Mouse (Mus musculus) myocyte (in vitro differentiated cells): ENCODE measurements around the gene Ciz1. TPM values are rescaled to one million over a fixed set of nuclear protein-coding genes. Genes with fewer than 3 reads are reported as not detected.

Experiments
- H3K27me3 ChIP-seq: one replicate; pipeline ENCODE4 v1.6.1; 2011; ENCODE audit not compliant: control insufficient read depth, insufficient read depth, insufficient read length
- H3K36me3 ChIP-seq: one replicate; pipeline ENCODE4 v1.6.1; 2011; ENCODE audit not compliant: control insufficient read depth, insufficient read depth
- H3K4me2 ChIP-seq: one replicate; pipeline ENCODE4 v1.6.1; 2011; ENCODE audit warnings: low read depth, control low read depth
- H3K4me3 ChIP-seq: one replicate; pipeline ENCODE4 v1.5.1; 2011; ENCODE audit warnings: mild to moderate bottlenecking, control low read depth, moderate library complexity
- H3K79me2 ChIP-seq: one replicate; pipeline ENCODE4 v1.6.1; 2011; ENCODE audit not compliant: control insufficient read depth, insufficient read depth
- H3ac ChIP-seq: one replicate; pipeline ENCODE4 v1.6.1; 2011; ENCODE audit not compliant: control insufficient read depth, insufficient read length
- CEBPB ChIP-seq: IDR thresholded peaks from 2 replicates; pipeline ENCODE4 v1.6.1; 2011; ENCODE audit warnings: mild to moderate bottlenecking, moderate library complexity; ENCODE audit not compliant: poor library complexity, insufficient read depth, severe bottlenecking
- E2F4 ChIP-seq: IDR thresholded peaks from one replicate; pipeline ENCODE4 v1.6.1; 2011; ENCODE audit warnings: mild to moderate bottlenecking, control low read depth, moderate library complexity; ENCODE audit not compliant: insufficient read depth
- MAX ChIP-seq: IDR thresholded peaks from one replicate; pipeline ENCODE4 v1.6.1; 2011; ENCODE audit warnings: low read depth, mild to moderate bottlenecking, control low read depth
- MYOD1 ChIP-seq, 3 experiments: IDR thresholded peaks; one replicate each; pipeline ENCODE4 v1.6.1; 2011; ENCODE audit warnings: control low read depth in 2 of 3, low read depth in 2 of 3, mild to moderate bottlenecking in 2 of 3, moderate library complexity in 1 of 3; ENCODE audit not compliant: insufficient read length in 2 of 3, control insufficient read depth in 1 of 3
- MYOG ChIP-seq, 3 experiments: IDR thresholded peaks; one replicate each; pipeline ENCODE4 v1.6.1; 2011; ENCODE audit warnings: control low read depth in 2 of 3, low read depth in 2 of 3, mild to moderate bottlenecking in 2 of 3; ENCODE audit not compliant: insufficient read length in 2 of 3, control insufficient read depth in 1 of 3, insufficient read depth in 1 of 3
- POLR2A ChIP-seq: IDR thresholded peaks from one replicate; pipeline ENCODE4 v1.6.1; 2011; ENCODE audit warnings: low read depth, mild to moderate bottlenecking, control low read depth, moderate library complexity; ENCODE audit not compliant: insufficient read length
- POLR2AphosphoS2 ChIP-seq: IDR thresholded peaks from one replicate; pipeline ENCODE4 v1.6.1; 2011; ENCODE audit warnings: low read depth, control low read depth; ENCODE audit not compliant: insufficient read length
- REST ChIP-seq: IDR thresholded peaks from one replicate; pipeline ENCODE4 v1.6.1; 2011; ENCODE audit warnings: mild to moderate bottlenecking, control low read depth, moderate library complexity; ENCODE audit not compliant: insufficient read depth, insufficient read length
- SRF ChIP-seq: IDR thresholded peaks from one replicate; pipeline ENCODE4 v1.6.1; 2011; ENCODE audit warnings: low read depth; ENCODE audit not compliant: control insufficient read depth, insufficient read length
- TCF12 ChIP-seq: IDR thresholded peaks from one replicate; pipeline ENCODE4 v1.6.1; 2011; ENCODE audit warnings: mild to moderate bottlenecking, control low read depth; ENCODE audit not compliant: poor library complexity, insufficient read depth, severe bottlenecking
- TCF3 ChIP-seq: IDR thresholded peaks from one replicate; pipeline ENCODE4 v1.6.1; 2011; ENCODE audit warnings: low read depth, control low read depth; ENCODE audit not compliant: insufficient read length
- USF1 ChIP-seq: IDR thresholded peaks from one replicate; pipeline ENCODE4 v1.6.1; 2011; ENCODE audit warnings: low read depth, mild to moderate bottlenecking, control low read depth, moderate library complexity
- polyA plus RNA-seq: library from polyadenylated mRNA; unstranded; fragments of >200 nt; fragmentation: generic; extraction: Trizol; gene quantifications from one replicate; pipeline ENCODE4 v1.2.1, GENCODE M21; 2012; ENCODE audit warnings: missing spikeins

Ciz1 gene
- polyA plus RNA-seq, 1 experiment = 54.2 TPM

DNA sequence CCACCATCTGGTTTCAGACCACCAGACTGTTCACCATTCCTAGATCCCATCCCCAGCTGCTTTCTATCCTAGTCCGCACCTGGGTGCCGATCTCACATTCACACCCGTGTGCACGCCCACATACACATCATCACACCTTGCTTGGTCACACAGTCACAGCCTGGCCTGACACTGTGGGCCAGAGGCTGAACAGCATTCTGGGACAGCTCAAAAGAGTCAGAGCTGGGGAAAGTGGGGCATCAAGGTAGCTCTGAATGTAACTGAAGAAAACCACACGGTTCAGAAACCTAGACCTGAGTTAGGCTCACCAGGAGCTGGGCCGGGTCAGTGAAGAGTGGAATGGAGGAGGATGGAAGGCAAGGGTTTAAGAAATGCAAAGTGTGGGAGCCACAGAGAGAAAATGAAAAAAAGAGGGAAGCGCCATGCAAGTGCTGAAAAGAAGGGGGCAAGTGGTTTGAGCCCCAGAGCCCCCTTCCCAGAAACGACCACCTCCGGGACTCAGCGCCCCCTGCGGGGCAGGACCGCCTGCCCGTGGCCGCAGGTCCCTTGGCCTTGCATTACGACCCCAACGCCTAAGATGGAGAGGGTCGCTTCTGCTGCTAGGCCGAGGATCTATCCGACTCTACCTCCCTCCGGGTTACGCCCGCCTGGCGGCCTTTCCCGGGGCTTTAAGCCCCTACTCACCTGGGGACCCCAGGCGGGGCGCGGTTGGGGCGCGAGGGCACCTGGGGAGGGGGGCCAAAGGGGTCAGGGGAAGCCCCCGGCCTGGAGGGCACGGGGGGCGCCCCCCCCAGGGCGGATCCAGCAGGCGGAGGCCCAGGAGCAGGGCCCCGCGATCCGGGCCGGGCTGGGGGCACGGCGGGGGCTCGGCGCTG lies 40.4 kb upstream of the Ciz1 start:
- no peaks in the 10 kb centered on the region for H3K27me3 ChIP-seq
- H3ac ChIP-seq = no peak overlapping the region
- H3K4me3 ChIP-seq = no peak overlapping the region
- H3K4me2 ChIP-seq = peak overlapping the region; percentile 50
- H3K79me2 ChIP-seq = no peaks in the 10 kb centered on the region
- H3K36me3 ChIP-seq = peaks cover 2% of the 10 kb centered on the region
- TF ChIP-seq USF1 = no peak

DNA sequence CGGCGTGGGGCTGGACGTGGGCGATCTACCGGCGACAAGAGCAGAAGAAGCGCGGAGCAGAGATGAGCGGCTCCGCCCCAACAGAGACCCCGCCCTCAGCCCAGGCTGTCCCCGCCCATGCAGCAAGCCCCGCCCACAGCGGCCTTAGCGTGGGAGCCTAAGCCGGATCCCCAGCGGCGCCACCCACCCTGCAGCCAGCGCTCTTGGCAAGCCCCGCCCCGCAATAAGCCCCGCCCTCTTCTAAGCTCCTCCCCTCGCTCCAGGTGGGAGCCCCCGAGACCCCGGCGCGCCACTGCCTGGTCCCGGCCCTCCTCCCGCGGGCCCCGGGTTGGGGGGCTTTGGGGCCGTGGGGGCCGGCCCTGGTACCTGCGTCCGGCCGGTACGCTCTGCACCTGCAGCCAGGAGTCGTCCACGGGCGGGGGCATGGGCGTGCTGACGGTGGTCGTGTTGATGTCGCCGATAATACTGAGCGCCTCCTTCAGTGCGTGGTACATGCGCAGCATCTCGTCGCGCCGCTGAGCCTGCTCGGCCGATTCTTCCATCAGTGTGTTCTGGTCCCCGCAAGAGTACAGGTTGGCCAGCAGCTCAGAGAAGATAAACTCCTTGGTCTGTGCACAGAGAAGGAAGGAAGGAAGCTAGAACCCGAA lies 39.7 kb upstream of the Ciz1 start:
- no peaks in the 10 kb centered on the region for H3K79me2 ChIP-seq
- H3K27me3 ChIP-seq = no peaks in the 10 kb centered on the region
- TF ChIP-seq USF1 (no peak), POLR2A (no peak), TCF3 (no peak), SRF (no peak), POLR2AphosphoS2 (no peak), MAX (no peak), TCF12 (no peak), E2F4 (no peak), REST (no peak), MYOG (IDR thresholded peaks at IDR 0.05; ENCODE audit: control insufficient read depth in 1 of 3, insufficient read depth in 1 of 3, insufficient read length in 2 of 3, low read depth in 2 of 3) (no peak), CEBPB (no peak), MYOD1 (IDR thresholded peaks at IDR 0.05; ENCODE audit: control insufficient read depth in 1 of 3, insufficient read length in 2 of 3, low read depth in 2 of 3) (no peak)
- peak overlapping the region; percentile 50 for H3K4me2 ChIP-seq
- H3K4me3 ChIP-seq = no peak overlapping the region
- no peaks in the 10 kb centered on the region for H3K36me3 ChIP-seq
- H3ac ChIP-seq = no peak overlapping the region

DNA sequence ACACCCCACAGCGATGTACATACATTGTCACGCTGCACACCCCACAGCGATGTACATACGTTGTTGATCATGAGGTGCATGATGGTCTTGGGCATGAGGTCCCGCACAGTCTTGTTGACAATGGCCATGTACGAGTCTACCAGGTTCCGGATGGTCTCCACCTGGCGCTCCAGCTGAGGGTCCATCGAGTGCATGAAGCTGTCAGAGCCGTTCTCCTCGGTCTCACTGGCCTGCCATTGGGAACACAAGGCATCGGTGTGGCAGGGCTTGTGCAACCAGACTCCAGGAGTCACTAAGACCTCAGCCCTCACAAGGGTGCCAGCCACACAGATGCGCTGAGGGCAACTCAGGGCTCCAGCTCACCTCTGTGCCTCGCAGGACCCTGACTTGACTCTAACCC lies 37.3 kb upstream of the Ciz1 start:
- H3K79me2 ChIP-seq = no peaks in the 10 kb centered on the region
- no peaks in the 10 kb centered on the region for H3K27me3 ChIP-seq

DNA sequence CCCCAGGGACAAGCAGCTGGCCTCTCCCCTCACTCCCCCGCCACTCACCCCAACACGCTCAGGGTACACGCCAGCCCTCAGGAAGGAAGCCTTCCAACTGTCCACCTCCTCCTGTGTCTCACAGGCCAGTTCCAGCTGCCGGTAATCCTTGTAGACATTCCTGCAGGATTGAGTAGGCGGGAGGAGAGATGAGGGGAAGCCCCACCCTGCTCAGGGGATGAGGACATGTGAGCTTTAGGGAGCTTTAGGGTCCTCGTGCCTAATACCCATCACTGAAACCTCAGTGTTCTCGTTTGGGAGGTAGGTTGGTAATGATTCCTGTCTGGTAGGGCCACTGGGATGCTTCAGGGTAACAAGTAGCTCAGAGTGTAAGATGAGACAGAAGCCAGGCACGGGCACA lies 36.4 kb upstream of the Ciz1 start:
- Histone ChIP-seq H3ac (no peak overlapping the region), H3K79me2 (no peaks in the 10 kb centered on the region), H3K36me3 (no peaks in the 10 kb centered on the region), H3K4me2 (peak overlapping the region; percentile 80), H3K4me3 (no peak overlapping the region), H3K27me3 (no peaks in the 10 kb centered on the region)
- TF ChIP-seq POLR2A = no peak
- peak in 1 of 3 experiments; percentile 53 for TF ChIP-seq MYOD1 (IDR thresholded peaks at IDR 0.05; ENCODE audit: control insufficient read depth in 1 of 3, insufficient read length in 2 of 3, low read depth in 2 of 3)

More for the DNA sequence above, 37.3 kb upstream of the Ciz1 start:
- TF ChIP-seq USF1 (no peak), MAX (no peak), MYOD1 (IDR thresholded peaks at IDR 0.05; ENCODE audit: control insufficient read depth in 1 of 3, insufficient read length in 2 of 3, low read depth in 2 of 3) (no peak), SRF (no peak), TCF12 (no peak), POLR2AphosphoS2 (no peak), MYOG (IDR thresholded peaks at IDR 0.05; ENCODE audit: control insufficient read depth in 1 of 3, insufficient read depth in 1 of 3, insufficient read length in 2 of 3, low read depth in 2 of 3) (no peak), REST (no peak)
- Histone ChIP-seq H3K4me3 (no peak overlapping the region), H3K36me3 (no peaks in the 10 kb centered on the region), H3ac (no peak overlapping the region), H3K4me2 (peak overlapping the region; percentile 80)

DNA sequence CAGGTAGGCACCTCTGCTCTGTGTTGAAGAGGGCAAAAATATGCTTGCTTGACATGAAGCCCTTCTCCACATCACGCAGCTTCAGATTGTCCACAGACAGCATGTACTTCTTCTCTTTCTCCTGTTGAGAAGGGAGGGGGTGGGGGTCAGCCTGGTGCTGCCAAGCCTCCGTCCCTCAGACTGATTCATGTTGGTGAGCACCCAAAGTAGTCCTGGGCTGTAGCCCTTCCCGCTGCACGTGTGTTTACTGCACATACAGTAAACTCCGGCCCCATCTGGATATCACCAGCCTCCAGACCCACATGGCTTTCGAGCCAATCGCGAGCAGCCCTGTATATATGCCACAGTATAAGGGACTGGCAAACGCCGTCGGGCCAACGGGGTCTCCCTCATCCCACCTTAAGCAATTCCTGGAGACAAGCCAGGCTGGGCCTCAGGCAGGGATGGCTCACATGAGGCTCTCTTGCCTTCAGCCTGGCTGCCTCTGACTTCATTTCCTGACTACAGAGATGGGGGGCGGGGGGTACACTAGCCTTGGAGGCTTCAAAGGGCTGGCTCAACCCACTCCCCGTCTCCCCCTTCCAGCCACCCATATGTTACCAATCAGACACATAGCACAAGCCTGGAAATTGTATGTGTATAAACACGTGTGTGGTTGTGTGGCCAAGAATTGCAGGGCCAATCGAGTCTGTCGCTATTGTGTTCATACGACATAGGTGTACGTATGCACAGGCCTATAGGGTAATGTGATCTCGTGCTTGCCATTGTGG lies 35.1 kb upstream of the Ciz1 start:
- H3ac ChIP-seq = no peak overlapping the region
- H3K27me3 ChIP-seq = no peaks in the 10 kb centered on the region
- no peaks in the 10 kb centered on the region for H3K36me3 ChIP-seq
- no peak overlapping the region for H3K4me2 ChIP-seq
- H3K79me2 ChIP-seq = no peaks in the 10 kb centered on the region
- H3K4me3 ChIP-seq = no peak overlapping the region
- TF ChIP-seq SRF (no peak), TCF3 (no peak), POLR2AphosphoS2 (no peak), MYOG (IDR thresholded peaks at IDR 0.05; ENCODE audit: control insufficient read depth in 1 of 3, insufficient read depth in 1 of 3, insufficient read length in 2 of 3, low read depth in 2 of 3) (no peak), USF1 (no peak), CEBPB (no peak), REST (no peak), MAX (no peak), POLR2A (no peak), TCF12 (no peak), MYOD1 (IDR thresholded peaks at IDR 0.05; ENCODE audit: control insufficient read depth in 1 of 3, insufficient read length in 2 of 3, low read depth in 2 of 3) (no peak), E2F4 (no peak)
